Mouse (Mus musculus): ENCODE measurements around the gene Kcnh1.

GRCm38 (mm10) chr1:192476704-192477103, 286.1 kb downstream of the Kcnh1 start:
- no peak for TF ChIP-seq CTCF (conservative IDR thresholded peaks at IDR 0.05 in 1 of 2, IDR thresholded peaks at IDR 0.05 in 1 of 2; ENCODE audit: low read depth in 2 of 2, low read length in 2 of 2)
- TF ChIP-seq MYC (IDR thresholded peaks at IDR 0.05; ENCODE audit: low read depth, low read length): no peak
- TF ChIP-seq JUND (conservative IDR thresholded peaks at IDR 0.05; ENCODE audit: low read depth, low read length): no peak
- TF ChIP-seq BHLHE40 (IDR thresholded peaks at IDR 0.05; ENCODE audit: low read depth, low read length): no peak
- no peak for TF ChIP-seq UBTF (IDR thresholded peaks at IDR 0.05; ENCODE audit: low read depth, low read length)
- no peak for TF ChIP-seq NRF1 (IDR thresholded peaks at IDR 0.05; ENCODE audit: low read depth, low read length)
- no peak for TF ChIP-seq POLR2A (IDR thresholded peaks at IDR 0.05; ENCODE audit: low read depth, low read length)
- TF ChIP-seq HCFC1 (IDR thresholded peaks at IDR 0.05; ENCODE audit: low read depth, low read length): no peak

Data from CH12.LX (cell line).